8 mouse cellular contexts compared by ENCODE assay signal in genomic region chr7:16364901-16365500, GRCm38 (mm10). TPM values are rescaled to one million over a fixed set of nuclear protein-coding genes. Genes with fewer than 3 reads are reported as not detected.
DNase-seq lines count a peak whose midpoint lies in the region; ATAC-seq lines count a peak whose summit lies in the region.

No protein-coding gene starts in this region.

- no peak for ATAC-seq in heart, embryonic 11.5 days (replicated peaks; ENCODE audit: insufficient number of reproducible peaks, low FRiP score, low TSS enrichment)
- ATAC-seq in heart, embryonic 16.5 days (replicated peaks; ENCODE audit: extremely low read depth, insufficient read depth, low FRiP score) = peak; percentile 55; the same call in 1 of the 2 replicates
- ATAC-seq in lung, embryonic 16.5 days (ENCODE audit: low read depth) = no peak
- ATAC-seq in monocyte, adult 5-6 weeks (replicated peaks; ENCODE audit: insufficient number of reproducible peaks, low FRiP score, low TSS enrichment, poor library complexity, severe bottlenecking) = no peak

- peaks cover 10% of the 10 kb centered on the region for H3K4me1 ChIP-seq in heart, embryonic 11.5 days (ENCODE audit: control insufficient read depth, insufficient read depth, low read length)
- peaks cover 13% of the 10 kb centered on the region; the same call in 1 of the 2 replicates for H3K4me1 ChIP-seq in heart, embryonic 16.5 days (ENCODE audit: control insufficient read depth, insufficient read depth, low read length)
- H3K4me1 ChIP-seq in lung, embryonic 16.5 days (replicated peaks; ENCODE audit: control insufficient read depth, insufficient read depth, low read length) = peaks cover 22% of the 10 kb centered on the region

- no peaks in the 10 kb centered on the region for H3K9me3 ChIP-seq in heart, embryonic 11.5 days (replicated peaks; ENCODE audit: control insufficient read depth, low read length)
- no peaks in the 10 kb centered on the region for H3K9me3 ChIP-seq in heart, embryonic 16.5 days (replicated peaks; ENCODE audit: control insufficient read depth, low read length)
- no peaks in the 10 kb centered on the region for H3K9me3 ChIP-seq in lung, embryonic 16.5 days (ENCODE audit: control insufficient read depth, low read length)

- DNase-seq in heart, adult 8-10 months (ENCODE audit: low spot score) = no peak
- DNase-seq in adrenal gland, adult 2 months = peak; percentile 53
- no peak for DNase-seq in MN1 (ENCODE audit: low spot score)
- no peak for DNase-seq in thymus, postnatal 14 days

- no peak overlapping the region for H3K4me2 ChIP-seq in heart, embryonic 11.5 days
- H3K4me2 ChIP-seq in heart, embryonic 16.5 days (ENCODE audit: low read depth, low read length) = no peak overlapping the region
- no peak overlapping the region for H3K4me2 ChIP-seq in lung, embryonic 16.5 days (ENCODE audit: low read depth, low read length)

- H3K36me3 ChIP-seq in heart, embryonic 11.5 days (ENCODE audit: control insufficient read depth, insufficient read depth, low read length) = peaks cover 30% of the 10 kb centered on the region
- peaks cover 24% of the 10 kb centered on the region for H3K36me3 ChIP-seq in heart, embryonic 16.5 days (ENCODE audit: control insufficient read depth, insufficient read depth)
- H3K36me3 ChIP-seq in lung, embryonic 16.5 days (ENCODE audit: control insufficient read depth, insufficient read depth, low read length) = peaks cover 32% of the 10 kb centered on the region

- no peaks in the 10 kb centered on the region for H3K27me3 ChIP-seq in heart, embryonic 11.5 days (ENCODE audit: control insufficient read depth, insufficient read depth, low read length)
- H3K27me3 ChIP-seq in heart, embryonic 16.5 days (ENCODE audit: control insufficient read depth, insufficient read depth, low read length) = no peaks in the 10 kb centered on the region
- no peaks in the 10 kb centered on the region for H3K27me3 ChIP-seq in lung, embryonic 16.5 days (ENCODE audit: control insufficient read depth, insufficient read depth, low read depth, low read length)

- no peak overlapping the region for H3K9ac ChIP-seq in heart, embryonic 11.5 days (ENCODE audit: low read depth, low read length)
- H3K9ac ChIP-seq in heart, embryonic 16.5 days (ENCODE audit: low read length) = no peak overlapping the region
- H3K9ac ChIP-seq in lung, embryonic 16.5 days (ENCODE audit: low read length) = no peak overlapping the region

- 71% methylated on average over 4 of the region's 4 CpGs for WGBS in heart, embryonic 11.5 days (ENCODE audit: insufficient replicate concordance)
- 52% methylated on average over 4 of the region's 4 CpGs for WGBS in heart, embryonic 16.5 days
- WGBS in lung, embryonic 16.5 days = 65% methylated on average over 4 of the region's 4 CpGs

- no peak overlapping the region for H3K4me3 ChIP-seq in heart, embryonic 11.5 days (ENCODE audit: low read depth, low read length)
- no peak overlapping the region for H3K4me3 ChIP-seq in heart, embryonic 16.5 days (ENCODE audit: low read length)
- H3K4me3 ChIP-seq in lung, embryonic 16.5 days (ENCODE audit: low read length) = no peak overlapping the region

- H3K27ac ChIP-seq in heart, embryonic 11.5 days (ENCODE audit: low read depth, low read length) = 0 out of 2 replicates have a peak overlapping the region, but pooled peaks have one; percentile 24
- H3K27ac ChIP-seq in heart, embryonic 16.5 days (ENCODE audit: low read length) = peak overlapping the region; percentile 15
- peak overlapping the region; percentile 38 for H3K27ac ChIP-seq in lung, embryonic 16.5 days (ENCODE audit: low read length)

RNA-seq across cellular contexts. Expression of gene Sae1, which starts 22.6 kb away (rescaled TPM):
- polyA plus RNA-seq in heart, embryonic 11.5 days (2014; fragmentation: Nextera tagmentation; extraction: Ambion mirVana) = 222 and 243 TPM in 2 replicates
- 10 to 100 TPM; 31.6 to 38.8 (median 36.1) TPM for total RNA-seq in heart, adult 8-10 months (2022)
- total RNA-seq in adrenal gland, adult 2 months (2021) = 10 to 100 TPM; 61.0 to 72.0 TPM
- 7.9 and 8.9 TPM in 2 replicates for polyA plus RNA-seq in adrenal gland, adult 2 months (2012; rRNA removed)
- polyA plus RNA-seq in heart, embryonic 16.5 days (2015; fragmentation: Nextera tagmentation; extraction: Ambion mirVana) = 211 and 235 TPM in 2 replicates
- polyA plus RNA-seq in lung, embryonic 16.5 days (2015; fragmentation: Nextera tagmentation; extraction: Ambion mirVana) = 281 and 310 TPM in 2 replicates
- 108 to 150 TPM (median 134 TPM) in 3 replicates for total RNA-seq in monocyte, adult 5-6 weeks (2017)

RNA-seq across cellular contexts. Expression of gene Zc3h4, which starts 35.7 kb away (rescaled TPM):
- 9.4 and 12.8 TPM in 2 replicates for polyA plus RNA-seq in heart, embryonic 11.5 days (2014; fragmentation: Nextera tagmentation; extraction: Ambion mirVana)
- 10 to 100 TPM; 22.6 to 32.9 (median 28.8) TPM for total RNA-seq in heart, adult 8-10 months (2022)
- 10 to 100 TPM; 33.0 to 47.7 TPM for total RNA-seq in adrenal gland, adult 2 months (2021)
- polyA plus RNA-seq in adrenal gland, adult 2 months (2012; rRNA removed) = 40.7 and 48.8 TPM in 2 replicates
- 8.5 and 9.0 TPM in 2 replicates for polyA plus RNA-seq in heart, embryonic 16.5 days (2015; fragmentation: Nextera tagmentation; extraction: Ambion mirVana)
- polyA plus RNA-seq in lung, embryonic 16.5 days (2015; fragmentation: Nextera tagmentation; extraction: Ambion mirVana) = 13.1 and 13.2 TPM in 2 replicates
- 20.4 to 63.1 TPM (median 27.4 TPM) in 3 replicates for total RNA-seq in monocyte, adult 5-6 weeks (2017)

RNA-seq across cellular contexts. Expression of gene Bbc3, which starts 56.8 kb away (rescaled TPM):
- polyA plus RNA-seq in heart, embryonic 11.5 days (2014; fragmentation: Nextera tagmentation; extraction: Ambion mirVana) = 3.7 and 6.0 TPM in 2 replicates
- total RNA-seq in heart, adult 8-10 months (2022) = 1 to 10 TPM; 2.8 to 5.1 (median 4.4) TPM
- 1 to 10 TPM; 3.3 to 9.1 TPM for total RNA-seq in adrenal gland, adult 2 months (2021)
- 62.4 and 114 TPM in 2 replicates for polyA plus RNA-seq in adrenal gland, adult 2 months (2012; rRNA removed)
- 5.7 and 6.8 TPM in 2 replicates for polyA plus RNA-seq in heart, embryonic 16.5 days (2015; fragmentation: Nextera tagmentation; extraction: Ambion mirVana)
- 12.4 and 14.3 TPM in 2 replicates for polyA plus RNA-seq in lung, embryonic 16.5 days (2015; fragmentation: Nextera tagmentation; extraction: Ambion mirVana)
- 26.4 to 30.9 TPM (median 30.1 TPM) in 3 replicates for total RNA-seq in monocyte, adult 5-6 weeks (2017)

Comparison
In these comparisons a context has a peak if more than half of its experiments do, and no peak if none do; other contexts are left out.
1. RNA of gene Sae1, which starts 22.6 kb away (polyA plus RNA-seq): 281 to 310 TPM in lung, embryonic 16.5 days, 211 to 235 TPM in heart, embryonic 16.5 days and 222 to 243 TPM in heart, embryonic 11.5 days; 7.9 to 8.9 TPM in adrenal gland, adult 2 months; every median in the first group is over 10 times any median in the second.
2. Peak in every context shown above with its lines, with median percentiles within 50 percentile points of each other: H3K27ac ChIP-seq.